Mouse (Mus musculus): ENCODE measurements around the gene Saa3. TPM values are rescaled to one million over a fixed set of nuclear protein-coding genes. Genes with fewer than 3 reads are reported as not detected.
"Not testable (repeated sequence)": the region's sequence is repeated elsewhere in the genome, so short reads cannot be mapped to it uniquely, and the experiment has no call there.

Saa3 gene
- total RNA-seq, 4 experiments from 2014 or later = 0.40 TPM; not detected in 3

DNA sequence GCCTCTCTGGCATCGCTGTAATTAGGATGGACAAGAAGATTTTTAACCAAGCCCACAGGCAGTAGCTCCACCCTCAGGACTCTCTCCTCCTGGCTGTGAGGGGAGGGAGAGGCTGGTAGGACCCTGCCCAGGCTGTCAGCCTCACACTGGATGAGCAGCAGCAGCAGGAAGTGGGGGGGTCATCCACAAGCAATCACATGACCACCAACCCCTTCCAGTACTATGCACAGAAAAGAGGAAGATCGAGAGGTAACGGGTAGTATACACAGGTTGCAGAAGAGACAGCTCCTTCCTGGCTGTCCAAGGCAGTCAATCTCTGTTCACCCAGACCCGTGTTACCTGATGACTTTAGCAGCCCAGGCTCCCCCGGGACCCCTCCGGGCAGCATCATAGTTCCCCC, 3.2 kb downstream of the Saa3 start:
- no peak for DNase-seq (ENCODE audit: low spot score in 2 of 2)

DNA sequence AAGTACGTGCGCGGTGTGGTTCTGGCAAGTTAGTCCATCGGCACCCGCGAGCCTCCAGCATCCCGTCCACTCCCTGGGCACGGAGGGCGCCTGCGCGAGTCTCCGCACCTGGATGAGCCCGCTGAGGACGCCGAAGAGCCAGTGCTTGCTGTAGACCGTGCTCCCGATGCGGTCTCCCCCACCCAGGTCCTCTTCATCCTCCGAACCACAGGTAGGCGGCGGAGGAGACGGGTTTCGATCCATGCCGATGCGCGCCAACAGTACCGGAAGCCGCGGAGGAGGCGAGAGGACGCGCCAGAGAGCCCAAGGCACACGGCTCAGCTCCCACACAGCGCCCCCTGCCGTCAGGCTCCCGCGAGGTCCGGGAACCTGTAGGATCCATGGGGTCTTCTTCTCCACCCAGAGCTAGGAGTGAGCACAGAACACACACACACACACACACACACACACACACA, 5.1 kb downstream of the Saa3 start, which contains the start of gene Saal1:
TSS of gene Saal1 (minus strand) at position 291 of the 455 bp plus-strand sequence.
- DNase-seq (ENCODE audit: low spot score in 2 of 2) = peak; percentile 65 to 69

DNA sequence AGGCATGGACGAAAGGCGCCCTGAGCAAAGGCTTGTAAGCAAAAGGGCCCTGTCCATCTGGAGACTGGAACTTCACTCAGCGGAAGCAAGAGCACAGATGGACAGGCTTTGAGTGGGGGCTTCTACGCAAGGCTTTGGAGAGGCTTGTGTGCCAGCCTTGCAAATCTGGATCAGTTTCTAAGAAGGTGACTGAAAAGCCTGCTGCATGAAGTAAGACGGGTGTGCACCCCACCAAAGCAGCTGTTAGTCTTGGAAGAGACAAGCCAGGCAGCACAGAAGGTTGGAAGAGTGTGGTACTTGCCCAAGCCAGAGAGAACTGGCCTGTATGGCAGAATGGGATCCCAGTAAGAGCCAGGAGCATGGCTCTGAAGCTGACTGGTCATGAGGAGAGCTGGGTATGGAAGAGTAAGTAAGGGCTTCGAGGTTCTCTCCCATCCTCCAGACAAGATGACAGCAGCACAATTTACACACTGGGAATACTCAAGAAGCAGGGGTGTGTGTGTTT, 14.9 kb downstream of the Saa3 start:
- no peak for DNase-seq (ENCODE audit: low spot score in 2 of 2)

DNA sequence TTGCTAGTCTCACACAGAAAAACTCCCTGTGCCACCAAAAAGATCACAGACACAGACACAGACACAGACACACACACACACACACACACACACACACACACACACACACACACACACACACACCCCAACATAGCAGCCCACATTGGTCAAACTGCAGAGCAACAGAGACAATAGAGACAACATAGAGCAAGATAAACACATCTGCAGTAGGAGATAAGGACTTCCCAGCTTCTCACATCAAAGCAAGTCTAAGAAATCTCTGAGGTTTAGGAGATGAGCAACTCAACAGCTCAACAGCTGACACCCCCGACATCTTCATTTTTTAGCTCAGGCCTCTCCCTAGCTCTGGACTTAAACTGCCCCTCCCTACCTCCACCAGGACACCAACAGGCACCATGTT, 18.7 kb downstream of the Saa3 start:
- no peak for DNase-seq (ENCODE audit: low spot score in 2 of 2)

DNA sequence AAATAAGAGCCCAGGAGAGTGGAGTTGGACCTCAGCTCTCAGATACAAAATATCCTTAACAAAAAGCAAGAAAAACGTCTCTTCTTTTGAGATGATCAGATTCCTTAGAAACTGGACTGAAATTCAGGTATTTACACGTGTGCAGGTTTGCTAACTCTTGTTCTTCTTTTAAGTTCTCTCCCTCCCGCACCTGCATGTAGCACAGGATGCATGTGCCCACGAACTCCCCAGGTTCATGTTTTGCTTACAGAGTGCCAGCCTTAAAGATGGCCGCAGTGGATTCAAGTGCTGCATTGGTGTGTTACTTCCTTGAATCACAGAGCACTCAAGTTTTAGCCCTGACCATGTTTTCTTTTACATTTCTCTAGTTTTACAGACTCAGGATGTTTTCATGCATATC, 28.7 kb downstream of the Saa3 start:
- no peak for DNase-seq (ENCODE audit: low spot score in 2 of 2)

DNA sequence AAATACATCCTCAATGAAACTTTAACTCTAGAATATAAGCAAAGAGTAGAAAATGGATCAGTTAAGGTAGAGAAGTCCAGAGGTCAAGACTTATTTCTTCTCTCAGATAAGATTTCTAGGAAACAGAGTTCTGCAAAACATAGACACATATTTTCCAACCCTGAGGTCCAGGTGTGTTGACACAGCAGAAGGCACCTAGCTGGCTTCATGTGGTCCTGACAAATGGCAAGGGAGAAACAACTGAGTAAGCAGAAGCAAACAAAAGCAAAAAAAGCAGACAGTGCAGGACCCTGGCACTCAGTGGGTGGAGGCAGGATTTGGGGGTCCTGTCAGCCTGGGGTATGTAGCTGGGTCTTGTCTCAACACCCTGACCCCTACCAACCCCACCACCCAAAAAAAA, 34.8 kb downstream of the Saa3 start:
- no peak for DNase-seq (ENCODE audit: low spot score in 2 of 2)

DNA sequence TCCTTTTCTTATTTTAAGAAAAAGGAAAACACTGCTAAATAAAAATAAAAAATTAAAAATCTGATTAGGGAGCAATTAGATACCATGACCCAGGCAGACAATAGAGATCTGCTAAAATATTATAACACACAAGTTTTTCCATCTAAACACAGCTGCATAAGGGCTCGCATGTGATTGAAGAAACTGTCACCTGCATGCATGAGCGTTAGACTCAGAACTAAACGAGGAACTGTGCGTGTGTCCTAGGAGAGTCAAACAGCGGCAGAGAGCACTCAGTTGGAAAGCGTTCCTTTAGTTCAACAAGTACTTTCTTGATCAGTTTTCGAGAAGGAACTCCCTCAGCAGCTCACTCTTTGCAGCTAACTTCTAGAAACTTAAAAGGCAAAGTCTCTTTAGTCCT, 36.5 kb downstream of the Saa3 start:
- not testable (repeated sequence) for DNase-seq (ENCODE audit: low spot score in 2 of 2)

DNA sequence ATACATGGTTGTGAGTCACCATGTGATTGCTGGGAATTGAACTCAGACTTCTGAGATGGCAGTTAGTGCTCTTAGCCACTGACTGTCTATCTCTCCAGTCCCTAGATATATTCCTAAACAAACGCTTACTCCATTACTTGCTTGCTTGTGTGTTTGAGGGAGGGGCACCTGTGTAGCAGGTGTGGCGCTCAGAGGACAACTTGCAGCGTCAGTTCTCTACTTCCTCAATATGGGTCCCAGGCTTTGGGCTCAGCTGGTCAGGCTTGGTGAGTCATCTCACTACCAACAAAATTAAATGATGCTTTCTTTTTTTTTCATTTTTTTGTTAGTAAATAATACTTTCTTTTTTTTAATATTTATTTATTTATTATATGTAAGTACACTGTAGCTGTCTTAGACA, 37.1 kb downstream of the Saa3 start:
- DNase-seq (ENCODE audit: low spot score in 2 of 2) = no peak

DNA sequence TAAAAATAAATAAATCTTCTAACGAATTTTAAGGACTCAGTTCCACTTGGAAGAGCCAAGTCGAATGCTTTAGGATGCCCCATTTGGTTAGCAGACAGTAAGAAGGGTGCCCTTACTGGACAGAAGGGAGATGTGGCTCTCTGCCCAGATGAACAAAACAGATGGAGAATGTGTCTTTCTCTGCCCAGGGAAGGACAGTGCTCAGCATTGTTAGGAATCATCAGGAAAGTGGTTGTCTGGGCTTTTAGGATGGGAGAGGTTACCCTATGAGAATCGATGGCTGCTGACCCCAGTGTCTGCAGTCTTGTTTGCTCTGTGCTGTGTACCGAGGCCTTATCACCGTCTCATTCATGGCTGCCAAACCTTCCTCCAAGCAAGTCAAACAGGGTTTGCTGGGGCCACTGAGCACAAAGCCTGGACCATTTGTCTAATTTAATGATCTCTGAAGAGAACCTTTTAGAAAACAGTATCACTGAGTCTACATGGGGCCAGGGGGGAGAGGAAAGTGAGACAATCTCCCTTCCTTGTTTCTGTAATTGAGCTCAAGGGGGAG, 38.6 kb downstream of the Saa3 start:
- DNase-seq (ENCODE audit: low spot score in 2 of 2) = no peak

DNA sequence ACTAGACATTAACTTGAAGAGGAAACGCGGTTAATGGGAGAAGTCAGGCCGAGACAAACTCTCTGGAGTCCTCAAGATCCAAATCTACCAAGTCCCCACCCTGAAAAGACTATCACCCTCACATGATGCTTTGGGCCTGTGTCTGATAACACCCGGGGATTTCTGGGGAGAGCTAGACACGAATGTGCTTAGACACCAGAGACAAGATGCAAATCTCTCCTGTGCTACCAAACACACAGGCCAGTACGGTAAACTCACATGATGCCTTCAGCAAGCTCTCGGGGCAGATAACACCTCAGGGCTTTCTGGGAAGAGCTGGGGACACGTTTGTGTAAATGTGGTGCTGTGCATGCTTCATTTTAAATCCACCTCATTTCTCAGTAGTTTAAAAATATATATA, 39.6 kb downstream of the Saa3 start:
- no peak for DNase-seq (ENCODE audit: low spot score in 2 of 2)

DNA sequence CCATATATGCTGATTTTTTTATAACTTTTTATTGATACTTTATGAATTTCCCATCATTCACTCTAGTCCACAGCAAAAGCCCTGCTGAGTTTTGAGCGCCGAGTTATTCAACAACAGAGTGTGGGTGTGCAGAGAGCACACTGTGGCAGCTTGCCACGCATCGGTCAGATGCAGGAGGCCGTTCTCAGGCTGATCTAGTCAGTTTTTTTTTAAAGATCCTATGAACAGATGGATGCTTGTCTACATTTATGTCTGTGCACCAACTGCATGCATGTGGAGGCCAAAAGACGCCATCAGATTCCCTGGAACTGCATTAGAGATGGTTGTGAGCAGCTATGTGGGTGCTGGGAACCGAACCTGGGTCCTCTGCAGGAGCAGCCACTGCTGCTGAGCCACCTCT, 40.4 kb downstream of the Saa3 start:
- no peak for DNase-seq (ENCODE audit: low spot score in 2 of 2)

DNA sequence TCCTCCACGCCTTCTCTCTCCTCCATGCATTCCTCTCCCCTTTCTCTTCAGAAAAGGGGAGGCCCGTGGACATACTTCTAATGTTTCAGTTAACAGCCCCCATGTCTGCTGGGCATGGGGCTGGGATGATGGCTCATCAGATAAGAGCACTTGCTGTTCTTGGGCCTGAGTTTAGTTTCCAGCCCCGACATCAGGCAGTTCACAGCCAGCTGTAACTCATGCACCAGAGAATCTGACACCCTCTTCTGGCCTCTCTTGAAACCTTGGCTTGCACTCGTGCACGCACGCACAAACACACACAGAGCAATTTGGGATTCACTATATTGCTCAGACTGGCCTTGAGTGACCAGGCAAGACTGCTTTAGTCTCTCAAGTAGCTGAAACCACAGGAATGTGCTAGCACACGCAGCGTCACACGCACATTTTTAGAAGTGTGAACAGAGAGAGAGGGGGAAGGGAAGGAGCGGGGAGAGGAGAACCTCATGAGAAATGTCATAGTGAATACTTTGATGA, 43.3 kb downstream of the Saa3 start, which contains the start of gene Tph1:
TSS of gene Tph1 (minus strand) at position 378 of the 513 bp plus-strand sequence.
- DNase-seq (ENCODE audit: low spot score in 2 of 2) = no peak

DNA sequence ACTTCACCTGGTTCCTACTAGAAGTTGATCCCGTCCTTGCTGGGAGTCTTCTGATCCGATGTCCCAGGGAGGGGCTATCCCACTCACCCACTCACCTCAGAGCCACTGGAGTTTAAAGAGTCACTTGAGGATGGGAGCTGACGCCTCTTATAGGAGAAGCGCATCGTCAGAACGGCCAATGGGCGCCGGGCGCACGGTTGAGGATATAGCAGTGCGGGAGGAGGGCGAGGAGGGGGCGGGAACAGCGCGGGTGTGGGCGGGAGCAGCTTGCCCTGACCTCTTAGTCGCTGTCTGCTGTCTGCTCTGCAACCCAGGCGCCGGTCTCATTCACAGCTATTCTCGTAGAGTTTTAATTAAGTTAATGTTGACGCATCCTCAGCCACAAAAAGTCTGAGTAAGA, 48.2 kb downstream of the Saa3 start:
- no peak for DNase-seq (ENCODE audit: low spot score in 2 of 2)

DNA sequence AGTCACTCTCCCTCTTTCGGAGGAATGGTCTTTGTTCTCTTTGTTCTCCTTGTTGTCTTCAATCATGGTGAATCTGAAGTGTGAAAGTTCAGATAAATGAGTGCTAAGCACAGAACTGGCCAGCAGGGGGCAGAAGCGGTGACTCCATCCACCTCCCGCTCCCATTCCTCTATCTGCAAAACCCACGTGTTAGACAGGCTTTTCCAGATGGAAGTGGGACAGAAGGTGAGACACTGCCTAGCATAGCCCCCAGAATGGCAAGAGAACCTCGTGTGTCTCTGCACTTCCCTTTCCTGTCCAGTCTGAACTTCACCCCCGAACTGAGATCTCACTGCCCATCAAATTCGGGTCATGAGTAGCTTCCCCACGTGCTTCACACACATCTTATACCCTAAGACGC, 50.3 kb downstream of the Saa3 start:
- no peak for DNase-seq (ENCODE audit: low spot score in 2 of 2)

Other genes starting within 250 kb of the Saa3 start
- gene Sergef, start 75.9 kb downstream of the Saa3 start, total RNA-seq (2022) = 10 to 100 TPM; 66.3 to 76.8 (median 71.3) TPM
- under 1 TPM; 0.23 to 0.80 (median 0.56) TPM for gene Tph1, start 43.2 kb downstream of the Saa3 start, total RNA-seq (2022)
- gene Saal1, start 5.0 kb downstream of the Saa3 start, total RNA-seq (2022) = 1 to 10 TPM; 7.4 to 9.9 (median 8.8) TPM
- gene Saa4, start 16.9 kb upstream of the Saa3 start, total RNA-seq (2022) = not detected
- not detected for gene Saa1, start 27.3 kb upstream of the Saa3 start, total RNA-seq (2022)
- not detected for gene Saa2, start 36.1 kb upstream of the Saa3 start, total RNA-seq (2022)
- gene Hps5, start 80.4 kb upstream of the Saa3 start, total RNA-seq (2022) = 10 to 100 TPM; 13.8 to 19.3 (median 16.5) TPM
- gene Gtf2h1, start 80.4 kb upstream of the Saa3 start, total RNA-seq (2022) = 10 to 100 TPM; 35.7 to 41.7 (median 37.8) TPM
- gene Ldha, start 125.8 kb upstream of the Saa3 start, total RNA-seq (2022) = 100 to 1,000 TPM; 313 to 352 (median 334) TPM
- not detected for gene Ldhc, start 145.5 kb upstream of the Saa3 start, total RNA-seq (2022)
- 10 to 100 TPM; 68.8 to 80.3 (median 76.1) TPM for gene Tsg101, start 204.3 kb upstream of the Saa3 start, total RNA-seq (2022)
- gene Uevld, start 242.8 kb upstream of the Saa3 start, total RNA-seq (2022) = 10 to 100 TPM; 11.0 to 20.4 (median 19.1) TPM